Mouse (Mus musculus): ENCODE results near the gene Phlda3.

DNA sequence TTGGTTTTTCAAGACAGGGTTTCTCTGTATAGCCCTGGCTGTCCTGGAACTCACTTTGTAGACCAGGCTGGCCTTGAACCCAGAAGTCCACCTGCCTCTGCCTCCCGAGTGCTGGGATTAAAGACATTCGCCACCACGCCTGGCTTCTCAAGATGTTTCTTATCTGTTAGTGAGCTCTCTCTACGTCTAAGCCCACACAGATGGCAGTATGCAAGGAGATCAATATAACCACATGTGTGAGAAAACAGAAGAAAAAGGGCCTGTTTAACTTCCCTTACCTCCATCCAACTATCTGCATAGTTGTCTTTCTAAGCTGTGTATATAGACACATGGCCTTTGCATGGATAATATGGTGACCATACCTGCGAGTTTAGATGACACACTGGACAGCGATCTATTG lies 40.6 kb upstream of the Phlda3 start:
- TF ChIP-seq CTCF (conservative IDR thresholded peaks at IDR 0.05; ENCODE audit: low read length) (no peak), POU5F1 (IDR thresholded peaks at IDR 0.05; ENCODE audit: borderline replicate concordance, low read length) (no peak)
